Mouse (Mus musculus): ENCODE results near the gene Tcte2. TPM values are rescaled to one million over a fixed set of nuclear protein-coding genes. Genes with fewer than 3 reads are reported as not detected.

Gene Tcte2
- total RNA-seq, 1 experiment from 2014 or later = not detected

- no peak for ATAC-seq (replicated peaks in 1 of 2; ENCODE audit: insufficient read depth in 1 of 2, low FRiP score in 2 of 2, low TSS enrichment in 1 of 2, low read depth in 1 of 2, poor library complexity in 2 of 2, severe bottlenecking in 2 of 2)
Measured at GRCm38 (mm10) chr17:13735057-13735456, 26.6 kb downstream of the Tcte2 start.

- no peak for ATAC-seq (replicated peaks in 1 of 2; ENCODE audit: insufficient read depth in 1 of 2, low FRiP score in 2 of 2, low TSS enrichment in 1 of 2, low read depth in 1 of 2, poor library complexity in 2 of 2, severe bottlenecking in 2 of 2)
Measured at GRCm38 (mm10) chr17:13733971-13734370, 27.7 kb downstream of the Tcte2 start.

- no peak for ATAC-seq (replicated peaks in 1 of 2; ENCODE audit: insufficient read depth in 1 of 2, low FRiP score in 2 of 2, low TSS enrichment in 1 of 2, low read depth in 1 of 2, poor library complexity in 2 of 2, severe bottlenecking in 2 of 2)
Measured at GRCm38 (mm10) chr17:13732685-13733084, 28.9 kb downstream of the Tcte2 start.

DNA sequence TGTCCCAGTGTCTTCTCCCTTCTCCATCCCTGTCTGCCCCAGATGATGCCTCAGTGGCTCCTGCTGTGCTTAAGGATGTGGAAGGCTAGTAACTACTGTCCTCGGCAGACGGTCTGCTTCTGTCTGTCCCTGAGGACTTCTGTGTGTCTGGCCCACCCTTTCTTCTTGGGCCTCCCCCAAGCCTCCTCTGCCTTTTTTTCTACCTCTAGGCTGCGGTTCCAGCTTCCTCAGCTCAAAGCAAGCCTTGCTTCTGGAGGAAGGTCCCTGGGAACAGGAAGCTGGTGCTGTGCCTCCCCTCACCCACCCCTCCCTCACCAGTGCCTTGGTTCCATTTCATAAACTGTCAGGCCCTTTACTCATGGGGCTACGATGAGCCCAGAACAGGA, 29.9 kb downstream of the Tcte2 start:
- ATAC-seq (replicated peaks in 1 of 2; ENCODE audit: insufficient read depth in 1 of 2, low FRiP score in 2 of 2, low TSS enrichment in 1 of 2, low read depth in 1 of 2, poor library complexity in 2 of 2, severe bottlenecking in 2 of 2) = peak; percentile 83 to 95

- ATAC-seq (replicated peaks in 1 of 2; ENCODE audit: insufficient read depth in 1 of 2, low FRiP score in 2 of 2, low TSS enrichment in 1 of 2, low read depth in 1 of 2, poor library complexity in 2 of 2, severe bottlenecking in 2 of 2) = no peak
Measured at GRCm38 (mm10) chr17:13730980-13731726, 30.5 kb downstream of the Tcte2 start.

DNA sequence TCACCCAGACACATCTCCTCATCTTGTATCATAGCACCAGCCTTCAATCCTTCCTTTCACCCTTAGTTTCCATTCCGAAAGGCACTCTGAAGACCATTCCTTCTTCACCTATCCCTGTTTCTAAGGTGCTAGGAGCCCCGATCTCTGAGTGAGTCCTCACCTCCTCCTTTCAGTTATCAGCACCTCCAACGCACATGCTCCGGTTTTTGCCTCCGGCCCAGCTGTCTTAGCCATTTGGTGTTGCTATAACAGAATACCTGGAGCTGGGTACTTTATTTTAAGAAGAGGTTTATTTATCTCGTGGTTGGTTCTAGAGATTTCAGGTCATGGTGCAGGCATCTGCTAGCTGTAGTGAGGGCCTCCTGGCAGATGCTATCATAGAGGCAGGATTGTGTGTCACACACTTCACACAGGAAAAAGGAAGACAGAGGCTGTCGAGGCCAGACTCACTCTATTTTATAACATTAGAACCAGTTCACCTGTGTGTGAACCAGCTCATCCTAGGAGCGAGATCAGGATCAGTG, 34.7 kb downstream of the Tcte2 start:
- no peak for ATAC-seq (replicated peaks in 1 of 2; ENCODE audit: insufficient read depth in 1 of 2, low FRiP score in 2 of 2, low TSS enrichment in 1 of 2, low read depth in 1 of 2, poor library complexity in 2 of 2, severe bottlenecking in 2 of 2)

DNA sequence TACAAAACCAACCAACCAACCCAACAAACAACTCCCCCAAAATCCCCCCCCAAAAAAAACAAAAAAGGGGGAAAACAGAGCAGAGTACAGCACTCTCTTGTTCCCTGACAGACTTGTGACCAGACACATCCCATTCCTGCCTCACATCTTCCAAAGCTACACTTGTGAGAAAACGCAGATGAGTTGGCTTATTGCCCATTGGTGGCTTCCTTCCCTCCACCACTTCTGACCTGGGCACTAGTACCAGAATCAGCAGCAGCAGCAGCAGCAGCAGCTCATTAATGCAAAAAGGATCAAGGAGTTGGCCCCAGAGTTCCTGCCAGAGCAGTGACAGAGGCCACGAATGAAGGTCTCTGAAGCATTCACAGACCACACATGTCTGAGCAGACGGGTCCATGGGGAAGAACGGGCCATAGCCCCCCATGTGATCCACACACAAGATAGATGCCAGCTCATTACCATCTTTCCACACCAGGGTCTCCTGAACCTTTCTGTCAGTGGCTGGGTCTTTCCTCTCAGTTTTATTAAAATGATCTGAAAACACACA, 36.5 kb downstream of the Tcte2 start:
- ATAC-seq (replicated peaks in 1 of 2; ENCODE audit: insufficient read depth in 1 of 2, low FRiP score in 2 of 2, low TSS enrichment in 1 of 2, low read depth in 1 of 2, poor library complexity in 2 of 2, severe bottlenecking in 2 of 2) = no peak

GRCm38 (mm10) chr17:13722434-13722833, 39.2 kb downstream of the Tcte2 start:
- ATAC-seq (replicated peaks in 1 of 2; ENCODE audit: insufficient read depth in 1 of 2, low FRiP score in 2 of 2, low TSS enrichment in 1 of 2, low read depth in 1 of 2, poor library complexity in 2 of 2, severe bottlenecking in 2 of 2) = no peak

- ATAC-seq (replicated peaks in 1 of 2; ENCODE audit: insufficient read depth in 1 of 2, low FRiP score in 2 of 2, low TSS enrichment in 1 of 2, low read depth in 1 of 2, poor library complexity in 2 of 2, severe bottlenecking in 2 of 2) = no peak
Measured at GRCm38 (mm10) chr17:13721372-13721771, 40.3 kb downstream of the Tcte2 start.

DNA sequence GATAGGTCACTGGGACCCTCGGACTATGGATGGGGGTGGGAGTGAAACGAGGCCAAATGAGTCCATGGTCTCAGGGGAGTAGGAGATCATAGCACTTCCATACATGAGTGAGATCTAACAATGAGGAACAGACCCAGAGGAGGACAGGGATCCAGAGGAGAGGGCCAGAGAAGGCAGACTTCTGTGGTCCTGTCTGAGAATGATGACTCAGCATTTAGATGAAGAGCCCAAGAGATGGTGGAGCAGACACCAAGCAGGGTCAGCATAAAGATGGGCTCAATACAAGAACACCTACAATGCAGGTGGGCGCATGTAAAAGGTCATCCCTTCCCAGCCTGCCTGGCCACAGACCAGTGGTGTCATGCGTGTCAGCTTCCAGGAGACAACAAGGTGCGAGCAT, 41.4 kb downstream of the Tcte2 start:
- ATAC-seq (replicated peaks in 1 of 2; ENCODE audit: insufficient read depth in 1 of 2, low FRiP score in 2 of 2, low TSS enrichment in 1 of 2, low read depth in 1 of 2, poor library complexity in 2 of 2, severe bottlenecking in 2 of 2) = no peak

DNA sequence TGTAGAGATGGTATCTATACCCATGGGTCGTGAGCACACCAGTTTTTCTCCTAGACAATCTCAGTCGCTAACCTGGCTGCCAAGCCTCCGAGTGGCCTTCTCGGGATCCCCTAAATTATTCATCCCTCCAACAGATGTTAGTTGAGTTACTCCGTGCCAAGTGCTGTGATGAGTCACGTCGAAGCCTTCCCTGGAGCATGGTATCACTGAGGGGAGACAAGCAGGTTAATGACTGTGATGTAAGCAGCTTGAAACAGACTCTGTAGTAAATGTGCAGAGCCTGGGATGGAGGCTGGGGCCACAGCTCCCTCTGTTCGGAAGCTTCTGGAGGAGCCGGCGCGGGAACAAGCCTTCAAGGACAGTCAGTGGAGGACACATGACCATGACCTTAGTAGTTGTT, 44.2 kb downstream of the Tcte2 start:
- no peak for ATAC-seq (replicated peaks in 1 of 2; ENCODE audit: insufficient read depth in 1 of 2, low FRiP score in 2 of 2, low TSS enrichment in 1 of 2, low read depth in 1 of 2, poor library complexity in 2 of 2, severe bottlenecking in 2 of 2)

GRCm38 (mm10) chr17:13716336-13716735, 45.3 kb downstream of the Tcte2 start:
- no peak for ATAC-seq (replicated peaks in 1 of 2; ENCODE audit: insufficient read depth in 1 of 2, low FRiP score in 2 of 2, low TSS enrichment in 1 of 2, low read depth in 1 of 2, poor library complexity in 2 of 2, severe bottlenecking in 2 of 2)

DNA sequence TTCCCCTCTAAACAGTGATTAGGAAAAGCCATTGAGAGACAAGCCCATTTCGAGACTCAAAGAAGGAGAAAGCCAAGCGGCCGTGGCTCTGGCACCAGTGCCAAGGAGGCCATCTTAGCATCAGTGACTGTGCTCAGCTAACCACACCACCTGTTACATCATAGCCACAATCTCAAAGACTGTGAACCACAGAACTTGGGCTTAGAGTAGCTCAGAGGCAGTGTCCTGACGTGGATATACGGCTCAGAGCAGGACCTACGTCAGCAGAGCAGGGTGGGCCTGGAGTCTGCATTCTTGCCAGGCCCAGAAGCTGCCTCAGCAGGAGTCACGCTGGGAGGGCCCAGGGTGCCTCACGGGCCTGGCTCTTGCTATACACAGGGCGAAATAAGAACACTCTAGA, 46.1 kb downstream of the Tcte2 start:
- ATAC-seq (replicated peaks in 1 of 2; ENCODE audit: insufficient read depth in 1 of 2, low FRiP score in 2 of 2, low TSS enrichment in 1 of 2, low read depth in 1 of 2, poor library complexity in 2 of 2, severe bottlenecking in 2 of 2) = peak; percentile 91 to 93

GRCm38 (mm10) chr17:13714654-13715053, 47.0 kb downstream of the Tcte2 start:
- no peak for ATAC-seq (replicated peaks in 1 of 2; ENCODE audit: insufficient read depth in 1 of 2, low FRiP score in 2 of 2, low TSS enrichment in 1 of 2, low read depth in 1 of 2, poor library complexity in 2 of 2, severe bottlenecking in 2 of 2)

DNA sequence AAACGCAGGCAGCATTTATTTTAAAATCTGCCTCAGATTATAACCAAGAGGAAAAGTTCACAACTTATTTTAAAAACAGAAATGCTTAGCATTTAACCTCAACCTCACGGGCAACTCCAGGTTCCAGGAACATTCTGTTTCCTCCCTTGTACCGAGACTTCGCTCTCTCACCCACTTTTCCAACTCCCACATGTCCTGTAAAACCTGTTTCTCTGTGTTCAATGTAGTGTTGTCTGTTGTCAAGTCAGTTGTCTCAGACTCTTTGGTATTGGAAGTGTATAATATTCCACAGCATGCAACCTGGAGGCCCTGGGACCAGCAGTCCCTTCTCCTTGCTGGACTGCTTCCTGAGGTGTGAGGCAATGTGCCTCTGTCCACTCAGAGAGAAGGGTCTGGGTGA, 47.5 kb downstream of the Tcte2 start:
- no peak for ATAC-seq (replicated peaks in 1 of 2; ENCODE audit: insufficient read depth in 1 of 2, low FRiP score in 2 of 2, low TSS enrichment in 1 of 2, low read depth in 1 of 2, poor library complexity in 2 of 2, severe bottlenecking in 2 of 2)

- no peak for ATAC-seq (replicated peaks in 1 of 2; ENCODE audit: insufficient read depth in 1 of 2, low FRiP score in 2 of 2, low TSS enrichment in 1 of 2, low read depth in 1 of 2, poor library complexity in 2 of 2, severe bottlenecking in 2 of 2)
Measured at GRCm38 (mm10) chr17:13712518-13712917, 49.1 kb downstream of the Tcte2 start.

- no peak for ATAC-seq (replicated peaks in 1 of 2; ENCODE audit: insufficient read depth in 1 of 2, low FRiP score in 2 of 2, low TSS enrichment in 1 of 2, low read depth in 1 of 2, poor library complexity in 2 of 2, severe bottlenecking in 2 of 2)
Measured at GRCm38 (mm10) chr17:13712116-13712515, 49.5 kb downstream of the Tcte2 start.

- no peak for ATAC-seq (replicated peaks in 1 of 2; ENCODE audit: insufficient read depth in 1 of 2, low FRiP score in 2 of 2, low TSS enrichment in 1 of 2, low read depth in 1 of 2, poor library complexity in 2 of 2, severe bottlenecking in 2 of 2)
Measured at GRCm38 (mm10) chr17:13711173-13711572, 50.5 kb downstream of the Tcte2 start.

GRCm38 (mm10) chr17:13705481-13705921, 56.1 kb downstream of the Tcte2 start:
- no peak for ATAC-seq (replicated peaks in 1 of 2; ENCODE audit: insufficient read depth in 1 of 2, low FRiP score in 2 of 2, low TSS enrichment in 1 of 2, low read depth in 1 of 2, poor library complexity in 2 of 2, severe bottlenecking in 2 of 2)

Data from hematopoietic stem cell, adult 5-6 weeks (primary cell).